ENCODE assay signal across 8 mouse cellular contexts in genomic region chr5:72559544-72560049, GRCm38 (mm10). TPM values are rescaled to one million over a fixed set of nuclear protein-coding genes. Genes with fewer than 3 reads are reported as not detected.
DNase-seq lines count a peak whose midpoint lies in the region; ATAC-seq and TF ChIP-seq lines count a peak whose summit lies in the region.

Gene Nfxl1 (minus strand): TSS chr5:72559684.

- no peak for TF ChIP-seq EP300 in heart, postnatal 0 days (IDR thresholded peaks at IDR 0.05; ENCODE audit: low read depth)

- peak within 1 kb of the TSS; percentile 80 for H3K4me2 ChIP-seq in forebrain, embryonic 12.5 days
- H3K4me2 ChIP-seq in heart, postnatal 0 days (ENCODE audit: low read depth, low read length), result peak within 1 kb of the TSS; percentile 97
- H3K4me2 ChIP-seq in liver, embryonic 16.5 days (ENCODE audit: low read depth, low read length), result peak within 1 kb of the TSS; percentile 91
- H3K4me2 ChIP-seq in neural tube, embryonic 13.5 days, result peak within 1 kb of the TSS; percentile 91

- H3K4me1 ChIP-seq in E14TG2a.4 (replicated peaks; ENCODE audit: low read depth, low read length), result peaks cover 11% of the 10 kb centered on the region
- H3K4me1 ChIP-seq in forebrain, embryonic 12.5 days, result peaks cover 7% of the 10 kb centered on the region; the same call in 1 of the 2 replicates
- peaks cover 10% of the 10 kb centered on the region; the same call in 1 of the 2 replicates for H3K4me1 ChIP-seq in heart, postnatal 0 days (ENCODE audit: control insufficient read depth, insufficient read depth)
- H3K4me1 ChIP-seq in liver, embryonic 16.5 days (ENCODE audit: control insufficient read depth, low read depth, low read length), result peaks cover 9% of the 10 kb centered on the region
- peaks cover 16% of the 10 kb centered on the region for H3K4me1 ChIP-seq in neural tube, embryonic 13.5 days (replicated peaks)
- H3K4me1 ChIP-seq in testis, adult 2 months (ENCODE audit: control insufficient read depth, insufficient read depth, low read length), result peaks cover 2% of the 10 kb centered on the region; the same call in 1 of the 2 replicates

- H3K9me3 ChIP-seq in E14TG2a.4 (ENCODE audit: low read length), result peaks cover 20% of the 10 kb centered on the region
- no peaks in the 10 kb centered on the region for H3K9me3 ChIP-seq in forebrain, embryonic 12.5 days
- no peaks in the 10 kb centered on the region for H3K9me3 ChIP-seq in heart, postnatal 0 days (replicated peaks; ENCODE audit: control insufficient read depth, low read length)
- H3K9me3 ChIP-seq in liver, embryonic 16.5 days (replicated peaks; ENCODE audit: control insufficient read depth, low read length), result no peaks in the 10 kb centered on the region
- H3K9me3 ChIP-seq in neural tube, embryonic 13.5 days, result no peaks in the 10 kb centered on the region

- ATAC-seq in forebrain, embryonic 12.5 days (ENCODE audit: low FRiP score), result peak; percentile 96
- ATAC-seq in heart, postnatal 0 days (ENCODE audit: insufficient read depth, low read depth), result peak; percentile 96
- peak; percentile 95 for ATAC-seq in liver, embryonic 16.5 days (ENCODE audit: low read depth)
- ATAC-seq in neural tube, embryonic 13.5 days (ENCODE audit: low read depth), result peak; percentile 96

- H3K36me3 ChIP-seq in E14TG2a.4 (ENCODE audit: insufficient read depth, low read length), result peaks cover 4% of the 10 kb centered on the region
- H3K36me3 ChIP-seq in forebrain, embryonic 12.5 days (replicated peaks), result peaks cover 4% of the 10 kb centered on the region; the same call in 1 of the 2 replicates
- peaks cover 5% of the 10 kb centered on the region; the same call in 1 of the 2 replicates for H3K36me3 ChIP-seq in heart, postnatal 0 days (replicated peaks; ENCODE audit: control insufficient read depth, insufficient read depth, low read length)
- H3K36me3 ChIP-seq in liver, embryonic 16.5 days (ENCODE audit: control insufficient read depth, insufficient read depth), result peaks cover 5% of the 10 kb centered on the region; the same call in 1 of the 2 replicates
- H3K36me3 ChIP-seq in neural tube, embryonic 13.5 days, result peaks cover 5% of the 10 kb centered on the region
- H3K36me3 ChIP-seq in testis, adult 2 months (ENCODE audit: control insufficient read depth, insufficient read depth, low read length), result peaks cover 2% of the 10 kb centered on the region; the same call in 1 of the 2 replicates

- peak; percentile 98 for DNase-seq in c-Kit-positive CD71-positive TER-119-positive erythroid progenitor cells, embryonic 14.5 days (ENCODE audit: low spot score)
- DNase-seq in heart, postnatal 0 days (ENCODE audit: low spot score), result peak; percentile 96
- DNase-seq in kidney, postnatal 4 days, result peak; percentile 99

- peak within 1 kb of the TSS; percentile 92 for H3K9ac ChIP-seq in forebrain, embryonic 12.5 days
- peak within 1 kb of the TSS; percentile 70 for H3K9ac ChIP-seq in heart, postnatal 0 days (replicated peaks; ENCODE audit: low read depth, low read length)
- peak within 1 kb of the TSS; percentile 84 for H3K9ac ChIP-seq in liver, embryonic 16.5 days (ENCODE audit: low read depth, low read length)
- H3K9ac ChIP-seq in neural tube, embryonic 13.5 days, result peak within 1 kb of the TSS; percentile 91

- H3K4me3 ChIP-seq in E14TG2a.4 (replicated peaks; ENCODE audit: low read length), result peak within 1 kb of the TSS; percentile 95
- H3K4me3 ChIP-seq in forebrain, embryonic 12.5 days (replicated peaks), result peak within 1 kb of the TSS; percentile 84
- H3K4me3 ChIP-seq in heart, postnatal 0 days (ENCODE audit: low read depth, low read length), result peak within 1 kb of the TSS; percentile 65
- peak within 1 kb of the TSS; percentile 87 for H3K4me3 ChIP-seq in liver, embryonic 16.5 days (ENCODE audit: low read depth, low read length)
- peak within 1 kb of the TSS; percentile 96 for H3K4me3 ChIP-seq in neural tube, embryonic 13.5 days
- H3K4me3 ChIP-seq in testis, adult 2 months (ENCODE audit: control insufficient read depth, low read depth, low read length), result peak within 1 kb of the TSS; percentile 92

- WGBS in forebrain, embryonic 12.5 days, result under 1% methylated on average over 42 of the region's 42 CpGs
- WGBS in heart, postnatal 0 days, result under 1% methylated on average over 42 of the region's 42 CpGs
- WGBS in liver, embryonic 16.5 days (ENCODE audit: insufficient replicate concordance), result 0% methylated on average over 42 of the region's 42 CpGs
- under 1% methylated on average over 42 of the region's 42 CpGs for WGBS in neural tube, embryonic 13.5 days

- peak within 1 kb of the TSS; percentile 51 for H3K27ac ChIP-seq in forebrain, embryonic 12.5 days
- peak within 1 kb of the TSS; percentile 4; the same call in 1 of the 2 replicates for H3K27ac ChIP-seq in heart, postnatal 0 days (ENCODE audit: low read depth)
- peak within 1 kb of the TSS; percentile 49 for H3K27ac ChIP-seq in liver, embryonic 16.5 days (ENCODE audit: low read length)
- H3K27ac ChIP-seq in neural tube, embryonic 13.5 days (replicated peaks), result peak within 1 kb of the TSS; percentile 74
- H3K27ac ChIP-seq in testis, adult 2 months (ENCODE audit: control insufficient read depth, insufficient read depth, low read depth, low read length), result peak within 1 kb of the TSS; percentile 98

- peak; percentile 82 for TF ChIP-seq POLR2A in testis, adult 2 months (IDR thresholded peaks at IDR 0.05; ENCODE audit: control insufficient read depth, low read depth, low read length)

- no peak for TF ChIP-seq CTCF in E14TG2a.4 (conservative IDR thresholded peaks at IDR 0.05; ENCODE audit: low read length)
- no peak for TF ChIP-seq CTCF in heart, postnatal 0 days (IDR thresholded peaks at IDR 0.05; ENCODE audit: low read depth)
- TF ChIP-seq CTCF in testis, adult 2 months (IDR thresholded peaks at IDR 0.05; ENCODE audit: control insufficient read depth, insufficient read depth, insufficient replicate concordance, low read depth, low read length), result no peak

- H3K27me3 ChIP-seq in E14TG2a.4 (ENCODE audit: insufficient read depth, low read length), result peaks cover 13% of the 10 kb centered on the region
- H3K27me3 ChIP-seq in forebrain, embryonic 12.5 days, result no peaks in the 10 kb centered on the region
- H3K27me3 ChIP-seq in heart, postnatal 0 days (ENCODE audit: control insufficient read depth, insufficient read depth, low read length), result no peaks in the 10 kb centered on the region
- no peaks in the 10 kb centered on the region for H3K27me3 ChIP-seq in liver, embryonic 16.5 days (ENCODE audit: control insufficient read depth, insufficient read depth, low read depth, low read length)
- no peaks in the 10 kb centered on the region for H3K27me3 ChIP-seq in neural tube, embryonic 13.5 days
- H3K27me3 ChIP-seq in testis, adult 2 months (ENCODE audit: control insufficient read depth, insufficient read depth, low read length), result no peaks in the 10 kb centered on the region

RNA-seq across cellular contexts. Expression of gene Nfxl1, which starts in this region (rescaled TPM):
- 21.8 and 24.8 TPM in 2 replicates for polyA plus RNA-seq in forebrain, embryonic 12.5 days (2016; fragmentation: Nextera tagmentation; extraction: Ambion mirVana)
- total RNA-seq in heart, postnatal 0 days (2014; rRNA removed; ENCODE audit: low replicate concordance), result 6.3 and 8.4 TPM in 2 replicates
- 4.3 and 4.9 TPM in 2 replicates for polyA plus RNA-seq in heart, postnatal 0 days (2015; fragmentation: Nextera tagmentation; extraction: Ambion mirVana)
- 5.7 and 5.9 TPM in 2 replicates for polyA plus RNA-seq in liver, embryonic 16.5 days (2015; fragmentation: Nextera tagmentation; extraction: Ambion mirVana)
- 13.7 and 15.2 TPM in 2 replicates for polyA plus RNA-seq in neural tube, embryonic 13.5 days (2015; fragmentation: Nextera tagmentation; extraction: Ambion mirVana)
- polyA plus RNA-seq in testis, adult 2 months (2012; rRNA removed), result 10.6 and 12.1 TPM in 2 replicates

Comparison
In these comparisons a context has a peak if more than half of its experiments do, and no peak if none do; other contexts are left out.
1. Peak in every context shown above with its lines: DNase-seq, ATAC-seq, H3K4me3 ChIP-seq and H3K27ac ChIP-seq.
2. H3K27ac ChIP-seq: peak in every context shown above with its lines; median percentile 98 in testis, adult 2 months; 74 in neural tube, embryonic 13.5 days; 51 in forebrain, embryonic 12.5 days; 49 in liver, embryonic 16.5 days; 4 in heart, postnatal 0 days.